Mouse (Mus musculus) adrenal gland, adult 2 months (tissue): ENCODE measurements around the gene Dab2ip. TPM values are rescaled to one million over a fixed set of nuclear protein-coding genes. Genes with fewer than 3 reads are reported as not detected.

Source experiments
- DNase-seq: peaks from one replicate; pipeline ENCODE4 v3.0.0; 2021
- polyA plus RNA-seq: library from polyadenylated mRNA; depleted of rRNA; stranded (reverse); fragments of >200 nt; gene quantifications from 2 replicates; pipeline ENCODE4 v1.2.3, GENCODE M21; 2012
- total RNA-seq, 2 experiments: library from RNA; stranded (reverse); gene quantifications; 2 replicates each; pipeline ENCODE4 v1.2.3; 2021

Dab2ip gene
- total and polyA plus RNA-seq, 3 experiments = 69.4 to 192 (median 82.3) TPM

- peak; percentile 12 for DNase-seq
These were observed 922 bp downstream of the Dab2ip start for GRCm38 (mm10) chr2:35558826-35559550.

DNA sequence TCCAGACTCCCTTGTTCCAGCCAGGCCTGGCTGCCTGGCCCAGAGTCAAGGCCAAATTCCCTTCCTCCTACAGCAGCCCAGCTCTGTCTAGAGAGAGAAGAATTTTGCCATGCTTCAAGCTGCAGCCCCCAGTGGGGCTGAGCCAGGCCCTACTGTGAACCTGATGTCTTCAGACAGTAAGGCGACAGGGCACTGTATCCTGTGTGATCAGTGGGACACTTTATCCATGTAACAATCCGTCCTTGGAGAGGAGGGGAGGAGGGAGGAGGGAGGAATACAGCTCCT is 1.4 kb downstream of the Dab2ip start:
- peak; percentile 58 for DNase-seq

- peak; percentile 21 for DNase-seq
These were observed 5.7 kb downstream of the Dab2ip start for GRCm38 (mm10) chr2:35563722-35564121.

GRCm38 (mm10) chr2:35565051-35565836 is 7.2 kb downstream of the Dab2ip start:
- DNase-seq = no peak

- DNase-seq = no peak
These were observed 9.1 kb downstream of the Dab2ip start for GRCm38 (mm10) chr2:35566957-35567693.

DNA sequence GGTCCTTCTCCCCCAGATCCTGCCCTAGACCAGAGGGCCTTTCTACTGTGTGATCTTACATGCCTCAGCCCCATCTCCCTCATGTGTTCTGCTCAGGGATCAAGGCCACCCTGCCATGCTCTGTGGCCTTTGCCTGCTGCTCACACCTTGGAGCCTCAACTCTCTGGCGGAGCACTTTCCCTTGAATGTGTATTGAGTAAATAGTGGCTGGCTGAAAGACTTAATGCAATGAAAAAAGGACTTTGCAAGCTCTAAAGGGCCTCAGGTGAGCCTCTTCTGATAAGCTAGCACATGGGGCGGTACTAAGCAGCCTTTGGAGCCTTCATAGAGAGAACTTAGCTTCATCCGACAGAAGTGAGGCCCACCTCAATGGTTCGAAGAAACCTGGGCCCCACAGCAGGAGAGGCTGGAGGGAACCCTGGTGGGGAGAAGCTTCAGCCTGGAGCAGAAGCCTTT is 9.7 kb downstream of the Dab2ip start:
- no peak for DNase-seq

DNA sequence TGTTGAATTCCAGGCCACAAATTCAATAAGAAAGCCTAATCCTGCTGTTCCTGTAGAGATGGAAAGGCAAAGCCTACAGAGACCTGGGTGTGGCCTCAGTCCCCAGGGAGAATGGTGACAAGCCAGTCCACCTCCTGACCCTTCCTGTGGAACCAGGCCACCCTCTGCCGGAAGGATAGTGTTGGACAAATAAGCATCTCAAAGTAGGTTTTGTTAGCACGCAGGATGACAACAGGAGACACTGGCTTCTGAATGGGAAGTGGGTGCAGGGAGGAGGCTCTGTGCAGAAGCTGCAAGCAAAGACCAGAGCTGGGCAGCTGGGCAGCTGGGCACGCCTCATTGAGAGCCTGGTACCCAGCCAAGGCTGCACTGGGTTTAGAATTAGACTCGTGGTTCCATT is 12.7 kb downstream of the Dab2ip start:
- peak; percentile 7 for DNase-seq

DNA sequence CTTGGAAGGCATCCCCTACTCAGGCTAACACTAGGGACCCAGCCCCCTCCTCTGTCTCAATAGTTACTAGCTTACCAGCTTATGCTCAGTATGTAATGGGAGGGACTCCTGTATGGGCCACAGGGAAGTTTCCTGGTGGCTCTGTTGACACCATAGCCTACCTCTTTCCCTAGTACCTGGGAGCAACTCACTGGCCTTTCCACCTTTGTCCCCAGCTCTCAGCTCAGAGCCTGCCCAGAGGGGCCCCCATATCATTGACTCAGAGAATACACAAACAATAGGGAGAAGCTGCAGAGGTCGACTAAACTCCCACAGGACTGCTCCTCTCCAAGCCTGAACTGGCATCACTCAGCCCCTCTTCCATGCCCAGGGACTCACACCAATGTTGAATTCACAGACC is 16.6 kb downstream of the Dab2ip start:
- no peak for DNase-seq

GRCm38 (mm10) chr2:35576675-35577074 is 18.6 kb downstream of the Dab2ip start:
- DNase-seq = no peak

- no peak for DNase-seq
These were observed 22.0 kb downstream of the Dab2ip start for GRCm38 (mm10) chr2:35580111-35580510.

- DNase-seq = peak; percentile 79
These were observed 23.7 kb downstream of the Dab2ip start for GRCm38 (mm10) chr2:35581501-35582340.

DNA sequence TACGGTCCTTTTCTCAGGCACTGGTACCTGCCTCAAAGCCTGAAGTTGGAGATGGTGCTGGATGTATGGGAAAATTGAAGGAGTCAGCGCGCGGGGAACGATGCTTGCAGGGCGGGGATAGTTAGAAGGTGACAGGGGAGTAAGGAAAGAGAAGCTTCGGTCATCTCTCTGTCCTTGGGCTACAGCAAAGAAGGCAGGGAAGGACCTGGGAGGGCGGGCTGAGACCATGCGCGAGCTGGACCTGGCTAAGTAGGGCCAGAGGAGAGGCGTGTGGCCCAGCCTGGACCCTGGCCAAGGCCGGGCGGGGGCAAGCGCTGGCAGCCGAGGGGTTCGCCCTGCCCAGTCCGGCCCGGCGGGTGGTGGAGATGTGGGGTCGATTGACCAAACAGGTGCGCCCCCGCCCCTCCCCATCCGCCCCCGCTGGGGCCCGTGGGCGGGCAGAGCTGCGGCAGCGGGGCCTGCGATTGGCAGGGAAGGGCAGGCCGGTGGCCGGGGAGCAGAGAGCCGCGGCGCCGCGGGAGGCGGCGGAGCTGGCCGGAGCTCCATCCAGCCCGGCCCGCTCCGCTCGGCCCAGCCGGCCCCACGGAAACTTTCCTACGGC is 24.4 kb downstream of the Dab2ip start:
- DNase-seq = peak; percentile 89

DNA sequence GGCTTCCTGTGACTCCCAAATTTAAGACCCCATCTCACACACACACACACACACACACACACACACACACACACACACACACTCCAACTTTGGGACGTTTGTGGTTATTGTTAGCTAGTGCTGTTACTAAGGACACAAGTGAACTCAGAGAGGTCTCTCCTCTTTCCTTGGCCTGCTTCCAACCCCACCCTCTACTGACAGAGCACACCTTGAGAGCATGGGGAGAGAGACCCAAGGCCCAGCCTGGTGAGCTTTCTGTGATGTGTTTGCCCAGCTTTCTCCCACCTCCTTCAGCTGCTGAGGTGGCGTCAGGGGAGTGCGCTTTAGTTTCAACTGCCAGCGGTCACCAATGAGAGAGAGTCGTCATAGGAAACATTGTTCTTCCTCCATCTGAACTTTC is 25.3 kb downstream of the Dab2ip start:
- no peak for DNase-seq

DNA sequence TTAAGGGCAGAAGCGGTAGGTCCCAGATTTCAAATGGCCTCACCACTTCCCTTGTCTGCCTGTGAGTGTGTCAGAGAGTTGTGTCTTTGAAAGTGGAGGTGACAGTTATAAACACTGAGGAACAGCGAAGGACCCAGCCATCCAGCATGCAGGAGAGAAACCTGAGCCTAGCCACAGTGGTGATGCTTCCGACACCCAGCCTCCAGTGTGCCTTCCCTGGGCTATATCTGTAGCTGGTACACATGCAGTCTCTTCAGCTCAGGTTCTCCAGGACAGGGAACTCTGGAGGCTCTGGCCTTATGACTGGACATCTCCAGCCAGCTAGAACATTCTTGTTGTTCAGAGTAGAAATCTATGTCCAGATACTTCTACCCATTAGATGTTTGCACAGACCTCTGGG is 25.9 kb downstream of the Dab2ip start:
- DNase-seq = no peak

- DNase-seq = no peak
These were observed 30.3 kb downstream of the Dab2ip start for GRCm38 (mm10) chr2:35588368-35588767.

DNA sequence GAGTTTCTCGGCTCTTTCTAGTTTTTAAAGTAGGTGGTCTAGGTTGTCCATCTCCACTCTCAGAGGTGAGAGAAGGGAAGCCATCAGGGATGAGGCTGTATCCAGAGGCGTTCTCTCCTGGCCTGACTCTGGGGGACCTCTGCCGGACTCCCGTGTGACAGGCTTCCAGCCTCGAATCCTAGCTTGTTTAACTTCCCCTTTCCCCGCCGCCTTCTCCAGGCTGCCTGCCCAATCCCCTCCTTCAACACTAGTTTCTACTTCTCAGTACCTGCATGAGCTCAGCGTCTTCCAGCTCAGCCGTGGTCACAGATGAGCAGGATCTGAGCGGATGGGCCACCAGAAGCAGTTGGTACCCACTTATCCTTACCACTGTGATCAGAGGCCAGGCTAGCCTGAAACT is 31.3 kb downstream of the Dab2ip start:
- no peak for DNase-seq

DNA sequence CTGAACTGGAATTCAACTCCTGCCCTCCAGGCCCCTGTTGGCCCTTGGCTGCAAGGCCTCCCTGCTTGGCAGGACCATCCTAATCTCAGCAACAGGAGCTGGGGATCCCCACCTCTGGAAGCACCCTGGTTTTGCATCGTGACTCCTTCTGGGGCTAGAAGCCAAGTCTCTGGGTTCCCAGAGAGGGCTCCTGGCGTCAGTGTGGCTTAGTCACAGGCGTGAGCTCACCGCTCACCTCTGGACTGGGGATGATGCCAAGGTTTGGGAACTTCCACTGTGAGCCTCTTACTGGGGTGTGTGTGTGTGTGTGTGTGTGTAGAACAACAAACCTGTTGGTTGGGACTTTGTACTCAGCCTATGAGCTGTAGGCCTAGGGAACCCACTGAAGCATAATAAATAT is 31.7 kb downstream of the Dab2ip start:
- DNase-seq = peak; percentile 86

GRCm38 (mm10) chr2:35591961-35592724 is 34.1 kb downstream of the Dab2ip start:
- DNase-seq = no peak

DNA sequence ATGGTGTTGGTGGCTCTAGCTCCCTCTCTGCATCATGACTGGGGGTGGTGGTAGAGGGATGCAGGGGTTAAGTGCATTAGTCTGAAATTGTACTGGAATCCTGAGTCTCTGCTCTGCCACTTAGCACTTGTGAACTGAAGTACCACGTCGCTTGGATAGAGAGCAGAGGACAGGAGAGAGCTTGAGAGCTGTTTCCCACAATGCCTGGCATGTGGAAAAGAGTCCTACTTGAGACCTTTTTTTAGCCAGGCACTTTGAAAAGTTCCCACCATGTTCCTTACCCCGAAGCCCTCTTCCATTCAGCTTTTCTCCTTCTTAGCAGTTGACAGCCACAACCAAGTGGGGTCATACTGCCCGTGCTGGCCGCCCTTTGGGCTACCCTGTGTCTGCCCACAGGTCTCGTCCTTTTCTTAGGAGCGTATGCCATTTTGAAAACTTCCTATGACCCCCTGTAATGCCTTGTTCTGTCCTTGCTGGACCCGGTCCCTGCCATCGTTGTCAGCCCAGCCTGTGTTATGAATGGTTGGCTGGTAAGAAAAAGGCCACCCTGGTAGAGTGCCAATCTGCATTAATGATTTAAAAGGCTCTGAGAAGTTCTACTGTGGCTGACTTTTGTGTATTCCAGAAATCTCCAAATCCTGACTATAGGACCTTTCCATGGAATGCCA is 34.8 kb downstream of the Dab2ip start:
- DNase-seq = no peak

DNA sequence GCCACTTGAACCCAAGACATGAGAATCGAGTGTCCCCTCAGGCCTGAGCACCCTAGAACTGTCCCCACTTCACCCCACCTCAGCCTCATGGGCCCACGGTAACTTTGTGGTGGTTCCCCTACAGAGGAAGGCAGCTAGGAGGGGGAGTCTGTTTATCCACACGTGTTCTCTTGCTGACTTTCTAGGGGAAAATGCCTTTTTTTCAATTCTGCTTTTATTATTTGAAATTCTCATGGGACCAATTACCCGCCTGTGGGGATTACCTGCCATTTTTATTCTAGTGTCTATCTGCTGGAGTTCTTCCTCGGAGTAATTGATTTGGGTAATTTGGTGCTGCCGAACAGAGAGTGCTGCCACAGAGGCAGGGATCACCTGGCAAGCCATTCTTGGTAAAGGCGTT is 35.8 kb downstream of the Dab2ip start:
- no peak for DNase-seq
